Mouse (Mus musculus) thymus, postnatal 36 days (tissue): ENCODE data around the gene Rassf2.
A peak's percentile ranks its signal among the peaks of the same experiment; 100 is the strongest.

Experiments used
- DNase-seq, 2 experiments: peaks; one replicate each; pipeline ENCODE4 v3.0.0; 2022; ENCODE audit warnings: mixed read lengths in 2 of 2

Gene Rassf2

DNA sequence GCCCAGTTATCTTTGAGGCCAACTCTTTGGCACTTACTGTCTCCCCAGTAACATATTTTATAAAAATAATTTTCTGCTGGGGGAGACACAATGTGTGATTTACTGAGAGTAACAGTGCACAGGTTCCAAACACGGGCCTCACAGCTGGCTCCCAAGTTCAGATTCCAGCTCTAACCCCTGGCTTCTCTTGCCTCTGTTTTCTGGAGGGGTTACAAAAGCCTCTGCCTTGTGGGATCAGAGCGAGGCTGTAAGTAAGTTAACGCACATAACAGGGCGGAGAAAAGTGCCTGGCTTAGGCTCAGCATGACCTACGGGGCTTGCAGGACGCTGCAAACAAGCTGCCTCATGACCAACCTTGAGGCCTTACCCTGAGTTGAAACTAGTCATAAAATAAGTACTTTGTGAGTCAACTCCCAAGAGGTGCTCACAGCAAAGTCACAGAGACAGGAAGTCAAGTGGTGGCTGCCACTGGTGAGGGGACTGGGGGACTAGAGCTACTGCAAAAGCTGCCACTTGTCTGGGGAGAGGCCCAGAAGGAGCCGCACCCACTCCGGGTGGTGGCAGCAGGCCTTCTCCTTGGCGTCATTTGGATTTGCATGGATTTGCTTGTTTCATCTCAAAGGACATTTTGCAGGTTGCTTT, 25.4 kb downstream of the Rassf2 start:
- DNase-seq, result no peak

DNA sequence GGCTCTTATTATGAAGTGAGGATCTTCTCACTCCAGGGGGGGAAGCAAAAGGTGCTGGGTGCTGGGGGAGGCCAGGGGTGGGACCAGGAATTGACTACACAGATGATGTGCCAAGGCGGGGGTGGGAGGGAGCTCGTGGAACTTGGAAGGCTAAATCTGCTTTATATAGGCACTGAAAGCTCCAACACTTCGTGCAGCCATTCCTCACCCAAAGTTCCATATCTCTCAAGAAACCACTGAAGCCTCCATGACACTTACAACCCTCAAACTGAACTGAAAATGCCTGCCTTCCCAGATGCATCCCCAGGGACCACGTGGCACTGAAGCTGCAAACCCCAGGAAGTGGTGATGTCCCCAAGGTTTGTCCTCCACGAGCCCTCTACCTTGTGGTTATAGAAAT, 26.1 kb downstream of the Rassf2 start:
- no peak for DNase-seq

GRCm38 (mm10) chr2:132001696-132002334, 28.2 kb downstream of the Rassf2 start:
- no peak for DNase-seq

- no peak for DNase-seq
These were observed 32.7 kb downstream of the Rassf2 start for GRCm38 (mm10) chr2:131997356-131997755.

DNA sequence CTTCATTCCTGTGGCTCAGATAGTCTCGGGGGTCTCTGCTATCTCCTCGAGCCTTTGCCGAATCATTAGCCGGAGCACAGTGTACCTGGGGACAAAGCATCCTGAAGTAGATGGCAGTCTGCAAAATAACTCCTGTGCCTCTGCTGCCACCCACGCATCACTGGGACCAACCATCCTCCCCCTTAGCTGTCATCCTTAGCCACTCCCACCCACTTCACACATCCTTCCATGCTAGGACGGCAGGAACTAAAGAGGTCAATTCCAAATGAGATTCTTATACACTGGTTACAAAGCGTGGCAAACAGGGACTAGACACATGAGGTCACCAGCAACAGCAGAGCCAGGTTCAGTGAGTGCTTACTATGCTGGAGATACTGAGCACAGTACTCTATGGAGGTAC, 33.7 kb downstream of the Rassf2 start:
- DNase-seq, result no peak

DNA sequence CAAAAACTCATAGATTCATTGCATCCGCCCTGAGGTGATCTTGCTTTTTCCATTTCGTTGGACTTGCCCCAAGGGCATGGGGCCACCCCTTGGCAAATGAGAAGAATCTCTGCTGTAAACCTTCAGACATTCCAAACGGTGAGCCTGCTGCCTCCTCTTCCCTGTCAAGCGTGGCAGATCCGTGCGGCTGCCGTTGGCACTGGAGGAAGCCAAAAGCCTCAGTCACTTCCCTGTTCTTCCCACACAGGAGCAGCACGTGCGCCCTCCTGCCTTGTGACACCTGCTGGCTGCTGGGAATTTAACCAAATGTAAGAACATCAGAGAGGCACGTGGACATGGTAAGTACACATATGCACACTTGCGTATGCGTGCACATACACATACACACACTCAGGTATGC, 34.3 kb downstream of the Rassf2 start:
- no peak for DNase-seq

- DNase-seq, result no peak
These were observed 35.1 kb downstream of the Rassf2 start for GRCm38 (mm10) chr2:131994971-131995370.

DNA sequence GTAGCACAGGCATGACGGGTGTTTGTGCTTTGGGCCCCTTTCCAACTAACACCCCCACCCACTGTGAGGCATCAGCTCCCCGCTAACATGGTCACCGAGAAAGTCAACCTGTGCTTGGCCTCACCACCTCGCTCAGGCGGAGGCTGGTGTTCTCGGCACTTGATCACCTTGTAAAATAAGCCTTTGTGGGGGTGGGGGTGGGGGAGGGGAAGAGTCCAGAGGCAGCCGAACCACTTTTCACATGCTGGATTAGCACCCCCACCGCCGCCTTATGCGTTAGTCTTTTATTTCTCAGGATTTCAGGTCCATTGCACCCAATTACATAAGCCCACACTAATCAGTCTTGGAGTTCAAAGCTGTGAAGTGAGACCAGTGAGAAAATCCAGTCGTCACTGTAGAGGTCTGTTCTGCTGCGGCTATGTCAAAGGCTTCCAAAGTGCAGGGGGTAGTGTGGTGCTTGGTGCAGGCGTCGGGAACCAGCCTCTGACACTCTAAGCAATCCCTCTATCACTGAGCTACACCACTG, 36.4 kb downstream of the Rassf2 start:
- DNase-seq, result no peak

DNA sequence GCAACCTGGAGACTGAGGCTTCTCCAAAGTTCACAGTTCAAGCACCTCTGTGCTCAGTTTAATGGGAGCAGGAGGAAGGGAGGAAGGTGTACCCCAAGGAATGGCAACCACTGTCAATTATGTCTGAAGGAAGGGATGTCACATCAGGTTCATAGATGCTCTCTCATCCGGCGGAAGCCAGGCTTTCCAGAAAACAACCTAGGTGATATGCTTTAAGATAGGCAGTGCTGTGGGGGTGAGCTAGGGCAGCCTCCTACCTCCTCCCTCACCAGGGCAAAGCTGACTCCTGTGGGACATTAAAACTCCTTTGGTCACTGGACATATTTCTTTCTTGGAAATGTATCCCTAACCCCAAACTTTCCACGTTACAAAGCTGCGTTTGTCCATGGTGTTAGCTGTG, 36.9 kb downstream of the Rassf2 start:
- DNase-seq, result no peak

GRCm38 (mm10) chr2:131992487-131992886, 37.6 kb downstream of the Rassf2 start:
- DNase-seq, result peak in 1 of 2 experiments; percentile 12

DNA sequence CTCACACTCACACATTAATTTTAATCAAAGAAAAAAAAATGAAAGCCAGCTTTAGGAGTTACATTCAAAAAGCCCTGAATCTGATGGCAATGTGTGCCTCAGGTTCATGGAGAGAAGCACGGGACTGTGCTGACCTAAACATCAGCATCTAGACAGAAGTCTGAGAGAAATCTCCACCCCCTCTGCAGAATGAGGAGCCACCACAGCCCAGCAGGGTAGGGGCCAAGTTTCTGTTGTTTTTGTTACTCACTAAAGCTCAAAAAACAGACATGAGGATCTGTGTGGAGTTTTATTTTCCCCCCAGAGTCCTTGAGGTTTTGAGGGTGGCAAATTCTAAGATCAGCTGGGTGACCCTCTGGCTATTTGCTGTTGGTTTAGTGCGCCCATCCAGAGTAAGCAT, 41.5 kb downstream of the Rassf2 start:
- DNase-seq, result no peak

DNA sequence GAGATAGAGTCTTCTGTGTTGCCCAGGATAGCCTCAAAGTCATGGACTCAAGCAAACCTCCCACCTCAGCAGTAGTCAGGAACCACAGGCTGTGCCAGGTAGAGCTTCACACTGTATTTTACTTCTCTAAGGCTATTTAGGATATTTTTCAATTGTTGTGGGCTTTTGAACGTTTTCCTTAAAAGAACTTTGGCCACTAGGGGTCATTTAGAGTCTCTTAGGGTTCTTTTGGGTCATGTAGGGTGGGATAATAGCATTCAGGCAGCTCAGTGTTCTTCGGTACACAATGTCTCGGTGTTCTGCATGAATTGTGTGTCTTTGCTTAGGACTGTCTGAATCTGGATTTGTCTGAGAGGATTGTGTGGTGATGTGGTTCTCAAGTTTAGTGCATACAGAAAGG, 42.1 kb downstream of the Rassf2 start:
- no peak for DNase-seq

GRCm38 (mm10) chr2:131982546-131983196, 47.4 kb downstream of the Rassf2 start:
- peak; percentile 51 to 58 for DNase-seq

GRCm38 (mm10) chr2:131980866-131981265, 49.2 kb downstream of the Rassf2 start:
- no peak for DNase-seq

DNA sequence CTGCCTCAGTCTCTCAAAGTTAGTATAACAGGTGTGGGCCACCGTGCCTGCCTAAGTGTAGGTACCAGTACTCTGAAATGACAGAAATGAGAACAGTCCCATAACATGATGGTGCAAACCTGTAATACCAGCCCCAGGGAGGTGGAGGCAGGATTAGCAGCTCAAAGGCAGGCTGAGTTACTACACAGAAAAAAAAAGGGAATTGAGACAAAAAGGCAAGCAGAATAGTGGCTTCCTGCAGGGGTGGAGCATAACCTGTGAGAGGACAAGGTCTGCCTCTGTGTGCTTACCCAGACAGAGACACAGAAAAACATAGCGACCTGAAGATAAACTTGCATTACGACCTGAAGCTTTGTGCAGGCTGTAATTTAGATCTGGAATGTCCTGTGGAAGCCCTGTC, 53.4 kb downstream of the Rassf2 start:
- DNase-seq, result no peak

GRCm38 (mm10) chr2:131971098-131971497, 59.0 kb downstream of the Rassf2 start:
- DNase-seq, result no peak

GRCm38 (mm10) chr2:131970597-131970996, 59.5 kb downstream of the Rassf2 start:
- no peak for DNase-seq

DNA sequence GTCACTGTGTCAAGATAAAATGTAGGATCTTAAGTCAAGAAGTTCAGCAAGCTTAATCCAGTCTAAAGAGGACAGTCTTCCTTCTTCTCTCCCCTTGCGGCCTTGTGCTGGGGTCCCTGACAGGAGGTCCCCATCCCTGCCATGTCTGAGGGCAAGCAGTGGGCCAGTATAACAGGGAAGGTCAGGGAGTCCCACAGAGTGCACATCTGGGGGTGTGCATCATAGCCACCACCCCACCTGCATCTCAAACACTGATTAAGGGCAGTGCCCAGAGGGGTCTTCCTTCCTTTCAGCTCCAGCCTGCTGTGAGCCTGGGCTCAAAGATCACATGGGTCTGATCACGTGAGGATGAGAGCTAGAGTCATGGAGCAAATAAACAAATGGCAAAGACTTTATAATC, 68.4 kb downstream of the Rassf2 start:
- DNase-seq, result no peak

DNA sequence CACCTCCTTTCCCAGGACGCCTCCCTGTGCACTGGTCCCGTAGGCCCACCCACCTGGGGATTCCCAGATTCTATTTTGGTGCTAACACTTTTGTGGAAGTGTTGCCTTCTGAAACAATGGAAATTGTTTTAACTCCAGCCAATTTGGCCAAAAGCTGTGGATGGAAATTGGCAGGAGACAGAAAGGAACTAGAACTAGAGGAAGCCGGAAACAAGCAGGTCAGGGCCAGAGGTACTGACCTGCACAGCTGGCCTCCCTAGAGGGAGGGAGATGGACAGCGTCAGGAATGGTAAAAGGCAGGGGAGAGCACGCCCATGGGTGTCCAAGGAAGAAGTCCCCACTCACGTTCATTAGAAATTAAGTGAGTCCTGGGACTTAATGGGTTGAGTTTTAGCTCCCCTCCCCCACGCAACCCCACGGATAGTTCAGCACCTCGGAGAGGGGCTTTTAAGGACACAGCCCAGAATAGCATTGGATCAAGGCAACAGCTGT, 72.3 kb downstream of the Rassf2 start:
- DNase-seq, result no peak

DNA sequence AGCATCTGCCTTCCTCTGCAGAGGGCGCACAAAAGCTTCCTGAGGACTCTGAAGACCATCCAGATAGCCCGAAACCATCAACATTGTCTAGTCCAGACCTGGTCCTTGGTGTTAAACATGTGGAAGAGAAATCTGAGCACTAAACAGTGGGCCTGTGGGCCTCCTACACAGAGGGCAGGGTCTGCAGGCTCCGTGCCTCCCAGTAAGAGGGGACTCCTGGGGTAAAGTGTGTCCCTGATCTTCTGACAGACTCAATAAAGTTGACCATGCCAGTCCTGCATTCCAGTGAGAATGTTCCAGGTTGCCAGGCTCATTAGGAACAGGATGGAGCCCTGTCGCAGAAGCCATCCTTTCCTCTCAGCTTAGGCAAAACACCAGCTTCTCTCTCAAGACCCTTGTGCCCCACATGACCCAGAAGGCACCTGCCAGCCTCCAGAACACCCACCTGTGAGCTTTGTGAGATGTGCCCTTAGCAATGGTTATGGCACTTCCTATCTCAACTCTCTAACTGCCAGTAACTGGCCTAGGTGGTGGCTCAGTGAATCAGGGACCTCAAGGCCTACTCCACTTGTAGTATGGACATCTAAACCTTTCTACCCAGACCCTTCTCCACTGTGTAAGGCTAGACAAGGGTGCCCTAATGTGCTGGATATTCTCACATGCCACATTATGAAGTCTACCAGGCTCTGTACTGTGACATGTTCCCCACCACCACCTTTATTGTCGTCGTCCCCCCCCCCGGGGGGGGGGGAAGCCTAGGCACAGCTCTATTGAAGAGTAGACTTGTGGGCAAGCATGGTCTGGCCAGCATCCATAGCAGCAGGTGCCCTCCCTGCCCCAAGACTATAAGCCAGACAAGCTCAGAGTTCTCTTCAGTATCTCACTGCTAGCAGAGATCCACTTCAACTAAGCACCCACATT, 73.5 kb downstream of the Rassf2 start:
- no peak for DNase-seq

GRCm38 (mm10) chr2:131955264-131955663, 74.8 kb downstream of the Rassf2 start:
- peak; percentile 46 to 52 for DNase-seq

- no peak for DNase-seq
These were observed 75.2 kb downstream of the Rassf2 start for GRCm38 (mm10) chr2:131954835-131955234.

GRCm38 (mm10) chr2:131953711-131954110, 76.3 kb downstream of the Rassf2 start:
- DNase-seq, result no peak
